Mouse (Mus musculus): ENCODE results near the gene Olfr1443. TPM values are rescaled to one million over a fixed set of nuclear protein-coding genes. Genes with fewer than 3 reads are reported as not detected.

The Olfr1443 gene
- polyA plus RNA-seq, 2 experiments: not detected

GRCm38 (mm10) chr19:12731036-12731435, 53.1 kb downstream of the Olfr1443 start:
- no peak for DNase-seq (ENCODE audit: low read depth in 3 of 3, low spot score in 3 of 3)
- Histone ChIP-seq H3K27ac (no peak overlapping the region), H3K4me1 (replicated peaks; ENCODE audit: control insufficient read depth in 2 of 2, insufficient read depth in 2 of 2, low read length in 1 of 2) (no peaks in the 10 kb centered on the region), H3K27me3 (ENCODE audit: control insufficient read depth, insufficient read depth, low read length) (no peaks in the 10 kb centered on the region), H3K9ac (replicated peaks) (no peak overlapping the region), H3K4me3 (ENCODE audit: insufficient read depth in 1 of 2, low read depth in 2 of 2, low read length in 2 of 2) (no peak overlapping the region), H3K36me3 (replicated peaks; ENCODE audit: control insufficient read depth, insufficient read depth, low read depth) (no peaks in the 10 kb centered on the region), H3K9me3 (ENCODE audit: control insufficient read depth, low read length) (no peaks in the 10 kb centered on the region), H3K4me2 (ENCODE audit: low read depth) (no peak overlapping the region)
- WGBS (ENCODE audit: insufficient replicate concordance): 34% methylated on average over 1 of the region's 1 CpGs
- TF ChIP-seq EP300 (IDR thresholded peaks at IDR 0.05; ENCODE audit: low read depth) (no peak), CTCF (IDR thresholded peaks at IDR 0.05; ENCODE audit: low read depth) (no peak)
- ATAC-seq (ENCODE audit: insufficient read depth): no peak

- TF ChIP-seq EP300 (IDR thresholded peaks at IDR 0.05; ENCODE audit: low read depth) (no peak), CTCF (IDR thresholded peaks at IDR 0.05; ENCODE audit: low read depth) (no peak)
- Histone ChIP-seq H3K27ac (no peak overlapping the region), H3K4me3 (ENCODE audit: insufficient read depth in 1 of 2, low read depth in 2 of 2, low read length in 2 of 2) (no peak overlapping the region), H3K4me1 (replicated peaks; ENCODE audit: control insufficient read depth in 2 of 2, insufficient read depth in 2 of 2, low read length in 1 of 2) (no peaks in the 10 kb centered on the region), H3K9ac (replicated peaks) (no peak overlapping the region), H3K27me3 (ENCODE audit: control insufficient read depth, insufficient read depth, low read length) (no peaks in the 10 kb centered on the region), H3K4me2 (ENCODE audit: low read depth) (no peak overlapping the region), H3K36me3 (replicated peaks; ENCODE audit: control insufficient read depth, insufficient read depth, low read depth) (no peaks in the 10 kb centered on the region), H3K9me3 (ENCODE audit: control insufficient read depth, low read length) (no peaks in the 10 kb centered on the region)
- WGBS (ENCODE audit: insufficient replicate concordance): 53% methylated on average over 2 of the region's 2 CpGs
- DNase-seq (ENCODE audit: low read depth in 3 of 3, low spot score in 3 of 3) (no peak), ATAC-seq (ENCODE audit: insufficient read depth) (no peak)
Observed at GRCm38 (mm10) chr19:12731950-12732349, 54.0 kb downstream of the Olfr1443 start.

Other genes with a start within 250 kb of the Olfr1443 start
- 4.0 and 5.9 TPM in 2 replicates for gene Mpeg1, start 217.3 kb upstream of the Olfr1443 start, polyA plus RNA-seq (2012; rRNA removed)
- 1.8 and 2.0 TPM in 2 replicates for gene Mpeg1, start 217.3 kb upstream of the Olfr1443 start, polyA plus RNA-seq (2014; fragmentation: Nextera tagmentation; extraction: Ambion mirVana)
- gene Dtx4, start 176.7 kb upstream of the Olfr1443 start, polyA plus RNA-seq (2012; rRNA removed): 1.5 TPM in 2 replicates
- gene Dtx4, start 176.7 kb upstream of the Olfr1443 start, polyA plus RNA-seq (2014; fragmentation: Nextera tagmentation; extraction: Ambion mirVana): 1.6 and 1.9 TPM in 2 replicates
- gene Fam111a, start 132.4 kb upstream of the Olfr1443 start, polyA plus RNA-seq (2012; rRNA removed): 9.2 and 17.9 TPM in 2 replicates
- 30.3 and 31.5 TPM in 2 replicates for gene Fam111a, start 132.4 kb upstream of the Olfr1443 start, polyA plus RNA-seq (2014; fragmentation: Nextera tagmentation; extraction: Ambion mirVana)
- 1.5 and 1.9 TPM in 2 replicates for gene Gm4952, start 78.1 kb upstream of the Olfr1443 start, polyA plus RNA-seq (2012; rRNA removed)
- gene Gm4952, start 78.1 kb upstream of the Olfr1443 start, polyA plus RNA-seq (2014; fragmentation: Nextera tagmentation; extraction: Ambion mirVana): 4.2 and 4.3 TPM in 2 replicates
- gene Glyat, start 44.8 kb upstream of the Olfr1443 start, polyA plus RNA-seq (2012; rRNA removed): 0.15 and 0.19 TPM in 2 replicates
- gene Glyat, start 44.8 kb upstream of the Olfr1443 start, polyA plus RNA-seq (2014; fragmentation: Nextera tagmentation; extraction: Ambion mirVana): 0.38 and 0.48 TPM in 2 replicates
- gene Olfr1442, start 7.7 kb upstream of the Olfr1443 start, polyA plus RNA-seq (2012; rRNA removed): not detected in 2 replicates
- gene Olfr1442, start 7.7 kb upstream of the Olfr1443 start, polyA plus RNA-seq (2014; fragmentation: Nextera tagmentation; extraction: Ambion mirVana): not detected in 2 replicates
- gene Keg1, start 17.7 kb downstream of the Olfr1443 start, polyA plus RNA-seq (2012; rRNA removed): 1.8 and 2.0 TPM in 2 replicates
- 2.7 and 4.6 TPM in 2 replicates for gene Keg1, start 17.7 kb downstream of the Olfr1443 start, polyA plus RNA-seq (2014; fragmentation: Nextera tagmentation; extraction: Ambion mirVana)
- gene Cntf, start 87.5 kb downstream of the Olfr1443 start, polyA plus RNA-seq (2012; rRNA removed): 0.94 and 1.8 TPM in 2 replicates
- 0.35 and 0.72 TPM in 2 replicates for gene Cntf, start 87.5 kb downstream of the Olfr1443 start, polyA plus RNA-seq (2014; fragmentation: Nextera tagmentation; extraction: Ambion mirVana)
- 9.7 and 13.5 TPM in 2 replicates for gene Zfp91, start 118.0 kb downstream of the Olfr1443 start, polyA plus RNA-seq (2012; rRNA removed)
- gene Zfp91, start 118.0 kb downstream of the Olfr1443 start, polyA plus RNA-seq (2014; fragmentation: Nextera tagmentation; extraction: Ambion mirVana): 4.8 and 5.2 TPM in 2 replicates
- 1.3 and 1.5 TPM in 2 replicates for gene Lpxn, start 118.1 kb downstream of the Olfr1443 start, polyA plus RNA-seq (2012; rRNA removed)
- 2.2 and 2.7 TPM in 2 replicates for gene Lpxn, start 118.1 kb downstream of the Olfr1443 start, polyA plus RNA-seq (2014; fragmentation: Nextera tagmentation; extraction: Ambion mirVana)
- gene Gm5244, start 168.6 kb downstream of the Olfr1443 start, polyA plus RNA-seq (2012; rRNA removed): not detected in 2 replicates
- not detected in 2 replicates for gene Gm5244, start 168.6 kb downstream of the Olfr1443 start, polyA plus RNA-seq (2014; fragmentation: Nextera tagmentation; extraction: Ambion mirVana)
- gene Olfr1444, start 179.2 kb downstream of the Olfr1443 start, polyA plus RNA-seq (2012; rRNA removed): not detected in 2 replicates
- gene Olfr1444, start 179.2 kb downstream of the Olfr1443 start, polyA plus RNA-seq (2014; fragmentation: Nextera tagmentation; extraction: Ambion mirVana): not detected in 2 replicates
- gene Olfr1445, start 205.7 kb downstream of the Olfr1443 start, polyA plus RNA-seq (2012; rRNA removed): not detected in 2 replicates
- not detected in 2 replicates for gene Olfr1445, start 205.7 kb downstream of the Olfr1443 start, polyA plus RNA-seq (2014; fragmentation: Nextera tagmentation; extraction: Ambion mirVana)
- gene Olfr1446, start 215.4 kb downstream of the Olfr1443 start, polyA plus RNA-seq (2012; rRNA removed): not detected in 2 replicates
- not detected in 2 replicates for gene Olfr1446, start 215.4 kb downstream of the Olfr1443 start, polyA plus RNA-seq (2014; fragmentation: Nextera tagmentation; extraction: Ambion mirVana)
- gene Olfr1447, start 225.6 kb downstream of the Olfr1443 start, polyA plus RNA-seq (2012; rRNA removed): not detected in 2 replicates
- gene Olfr1447, start 225.6 kb downstream of the Olfr1443 start, polyA plus RNA-seq (2014; fragmentation: Nextera tagmentation; extraction: Ambion mirVana): not detected in 2 replicates
- gene Olfr1448, start 246.3 kb downstream of the Olfr1443 start, polyA plus RNA-seq (2012; rRNA removed): not detected in 2 replicates
- not detected in 2 replicates for gene Olfr1448, start 246.3 kb downstream of the Olfr1443 start, polyA plus RNA-seq (2014; fragmentation: Nextera tagmentation; extraction: Ambion mirVana)

Data from liver, embryonic 14.5 days (tissue).